Mouse (Mus musculus) kidney, embryonic 15.5 days (tissue): ENCODE measurements around the gene Smad1. TPM values are rescaled to one million over a fixed set of nuclear protein-coding genes. Genes with fewer than 3 reads are reported as not detected.

ENCODE experiments used
- ATAC-seq: fragments of 200-750 bp; cut with Nextera tagmentation; replicated peaks from 2 replicates; pipeline ENCODE4 v1.8.0; 2017; ENCODE audit warnings: moderate TSS enrichment; ENCODE audit not compliant: low FRiP score
- H3K27ac ChIP-seq: fragments of 300-500 bp; sonication (generic); 2 replicates; pipeline ENCODE4 v1.5.1; 2015; ENCODE audit warnings: mild to moderate bottlenecking, inconsistent platforms
- H3K27me3 ChIP-seq: fragments of 300-500 bp; sonication (generic); 2 replicates; pipeline ENCODE4 v1.6.1; 2015; ENCODE audit warnings: inconsistent platforms
- H3K36me3 ChIP-seq: fragments of 300-500 bp; sonication (generic); 2 replicates; pipeline ENCODE4 v1.6.1; 2015; ENCODE audit warnings: inconsistent platforms
- H3K4me1 ChIP-seq: fragments of 300-500 bp; sonication (generic); 2 replicates; pipeline ENCODE4 v1.6.1; 2015; ENCODE audit warnings: inconsistent platforms
- H3K4me2 ChIP-seq: fragments of 300-500 bp; sonication (generic); 2 replicates; pipeline ENCODE4 v1.6.1; 2015; ENCODE audit warnings: moderate library complexity, mild to moderate bottlenecking, inconsistent platforms
- H3K4me3 ChIP-seq: fragments of 300-500 bp; sonication (generic); replicated peaks from 2 replicates; pipeline ENCODE4 v1.5.1; 2015; ENCODE audit warnings: mild to moderate bottlenecking, inconsistent platforms
- H3K9ac ChIP-seq: fragments of 300-500 bp; sonication (generic); 2 replicates; pipeline ENCODE4 v1.6.1; 2015; ENCODE audit warnings: mild to moderate bottlenecking, inconsistent platforms
- H3K9me3 ChIP-seq: fragments of 300-500 bp; sonication (generic); replicated peaks from 2 replicates; pipeline ENCODE4 v1.6.1; 2016; ENCODE audit warnings: inconsistent platforms
- WGBS: fragments of 180-500 bp; shearing (Covaris S2); methylation state at CpG from one replicate; pipeline ENCODE4 v1.1.7; 2015; ENCODE audit warnings: mixed read lengths; 5-methylcytosine and 5-hydroxymethylcytosine counted together
- polyA plus RNA-seq: library from polyadenylated mRNA; unstranded; fragments of >200 nt; fragmentation: Nextera tagmentation; extraction: Ambion mirVana; gene quantifications from 2 replicates; pipeline ENCODE4 v1.2.1, GENCODE M21; 2015

Gene Smad1
- polyA plus RNA-seq, 1 experiment from 2014 or later: 41.0 TPM

- no peaks in the 10 kb centered on the region for H3K27me3 ChIP-seq
- 55% methylated on average over 2 of the region's 2 CpGs for WGBS
- no peak overlapping the region for H3K4me3 ChIP-seq
- no peak overlapping the region for H3K4me2 ChIP-seq
- no peak overlapping the region for H3K27ac ChIP-seq
- H3K9ac ChIP-seq: no peak overlapping the region
- no peak for ATAC-seq
- H3K9me3 ChIP-seq: no peaks in the 10 kb centered on the region
- peaks cover 9% of the 10 kb centered on the region for H3K4me1 ChIP-seq
- no peaks in the 10 kb centered on the region for H3K36me3 ChIP-seq
These were observed 110.6 kb downstream of the Smad1 start for GRCm38 (mm10) chr8:79288681-79289080.

Other genes starting within 250 kb of the Smad1 start
- gene 1700011L22Rik, start 150.9 kb downstream of the Smad1 start, polyA plus RNA-seq: not detected in 2 replicates
- 13.0 and 13.2 TPM in 2 replicates for gene Mmaa, start 104.6 kb downstream of the Smad1 start, polyA plus RNA-seq
- gene Otud4, start 240.1 kb upstream of the Smad1 start, polyA plus RNA-seq: 15.7 and 16.0 TPM in 2 replicates